Mouse (Mus musculus) embryonic facial prominence, embryonic 14.5 days (tissue): ENCODE data around the gene Slc45a2. TPM values are rescaled to one million over a fixed set of nuclear protein-coding genes. Genes with fewer than 3 reads are reported as not detected.
A peak's percentile ranks its signal among the peaks of the same experiment; 100 is the strongest.

Experiments
- ATAC-seq: fragments of 200-750 bp; cut with Nextera tagmentation; 2 replicates; pipeline ENCODE4 v1.8.0; 2017; ENCODE audit warnings: low read depth, moderate number of reproducible peaks, moderate TSS enrichment
- DNase-seq: peaks from one replicate; pipeline ENCODE4 v3.0.0-alpha.2; 2015; ENCODE audit warnings: low spot score
- H3K27ac ChIP-seq: fragments of 300-500 bp; sonication (generic); replicated peaks from 2 replicates; pipeline ENCODE4 v1.5.1; 2014; ENCODE audit warnings: low read depth, mild to moderate bottlenecking, low read length, moderate library complexity
- H3K27me3 ChIP-seq: fragments of 300-500 bp; sonication (generic); replicated peaks from 2 replicates; pipeline ENCODE4 v1.6.1; 2014; ENCODE audit warnings: low read length; ENCODE audit not compliant: control insufficient read depth, insufficient read depth
- H3K36me3 ChIP-seq: fragments of 300-500 bp; sonication (generic); 2 replicates; pipeline ENCODE4 v1.6.1; 2014; ENCODE audit warnings: low read length, mixed read lengths; ENCODE audit not compliant: control insufficient read depth, insufficient read depth
- H3K4me1 ChIP-seq: fragments of 300-500 bp; sonication (generic); 2 replicates; pipeline ENCODE4 v1.6.1; 2014; ENCODE audit warnings: antibody characterized with exemption, low read length; ENCODE audit not compliant: control insufficient read depth, insufficient read depth
- H3K4me2 ChIP-seq: fragments of 300-500 bp; sonication (generic); 2 replicates; pipeline ENCODE4 v1.6.1; 2014; ENCODE audit warnings: low read depth, mild to moderate bottlenecking, low read length, moderate library complexity, mixed read lengths
- H3K4me3 ChIP-seq: fragments of 300-500 bp; sonication (generic); 2 replicates; pipeline ENCODE4 v1.5.1; 2014; ENCODE audit warnings: low read depth, mild to moderate bottlenecking, low read length
- H3K9ac ChIP-seq: fragments of 300-500 bp; sonication (generic); 2 replicates; pipeline ENCODE4 v1.6.1; 2014; ENCODE audit warnings: low read depth, mild to moderate bottlenecking, low read length, moderate library complexity, mixed read lengths
- H3K9me3 ChIP-seq: fragments of 300-500 bp; sonication (generic); 2 replicates; pipeline ENCODE4 v1.6.1; 2016; ENCODE audit warnings: low read length; ENCODE audit not compliant: control insufficient read depth
- WGBS: fragments of 180-500 bp; shearing (Covaris S2); extraction: QIAGEN DNeasy Blood & Tissue Kit; methylation state at CpG from one replicate; pipeline ENCODE4 v1.1.7; 2014; 5-methylcytosine and 5-hydroxymethylcytosine counted together
- polyA plus RNA-seq: library from polyadenylated mRNA; unstranded; fragments of >200 nt; fragmentation: Nextera tagmentation; extraction: Ambion mirVana; gene quantifications from 2 replicates; pipeline ENCODE4 v1.2.1, GENCODE M21; 2014

The Slc45a2 gene
- polyA plus RNA-seq, 1 experiment from 2014 or later: 0.86 TPM

GRCm38 (mm10) chr15:11066299-11066698, 65.8 kb downstream of the Slc45a2 start:
- Histone ChIP-seq H3K9ac (peak overlapping the region; percentile 78), H3K36me3 (no peaks in the 10 kb centered on the region), H3K4me2 (peak overlapping the region; percentile 73), H3K4me3 (peak overlapping the region; percentile 55), H3K9me3 (no peaks in the 10 kb centered on the region), H3K27me3 (no peaks in the 10 kb centered on the region), H3K4me1 (peaks cover 33% of the 10 kb centered on the region), H3K27ac (peak overlapping the region; percentile 94)
- WGBS: 6% methylated on average over 5 of the region's 5 CpGs
- DNase-seq: peak; percentile 71
- ATAC-seq: no peak

- Histone ChIP-seq H3K36me3 (0 out of 2 replicates have a peak, but pooled peaks cover 6% of the 10 kb centered on the region), H3K27ac (no peak overlapping the region)
- WGBS: 68% methylated on average over 7 of the region's 7 CpGs
Measured at GRCm38 (mm10) chr15:11067891-11068290, 67.4 kb downstream of the Slc45a2 start.

DNA sequence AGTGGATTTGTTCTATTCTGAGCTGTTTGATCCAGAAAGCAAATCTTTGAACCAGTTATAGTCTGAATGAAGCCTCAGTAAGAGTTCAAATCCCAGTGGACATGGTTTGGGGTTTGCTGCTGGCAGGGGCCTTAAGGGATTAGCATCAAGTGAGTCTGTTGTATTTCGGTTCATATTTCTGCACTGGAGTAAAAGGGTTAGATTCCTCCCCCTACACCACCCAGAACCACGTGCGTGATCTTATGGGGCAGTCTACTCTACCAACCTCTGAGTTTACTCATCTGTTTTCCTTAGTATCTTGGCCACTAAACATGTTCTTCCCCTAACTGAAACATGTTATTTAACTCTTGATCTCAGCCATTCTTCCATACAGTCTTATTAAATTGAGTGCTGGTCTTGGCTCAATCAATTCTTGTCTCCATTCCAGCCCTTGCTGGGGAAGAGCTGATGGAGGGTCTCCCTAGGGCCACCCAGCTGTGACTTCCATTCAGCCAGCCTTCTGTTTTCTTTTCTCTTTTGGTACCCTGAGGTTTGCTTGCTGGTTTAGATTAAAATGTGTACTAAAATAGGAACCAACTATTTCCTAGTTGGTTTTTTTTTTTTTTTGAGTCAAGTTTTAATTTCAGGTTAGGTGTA, 75.3 kb downstream of the Slc45a2 start:
- Histone ChIP-seq H3K27me3 (no peaks in the 10 kb centered on the region), H3K4me3 (no peak overlapping the region), H3K4me2 (no peak overlapping the region), H3K9me3 (no peaks in the 10 kb centered on the region), H3K4me1 (peaks cover 10% of the 10 kb centered on the region), H3K9ac (no peak overlapping the region), H3K36me3 (0 out of 2 replicates have a peak, but pooled peaks cover 6% of the 10 kb centered on the region), H3K27ac (peak overlapping the region; percentile 70)
- peak; percentile 85 for DNase-seq
- peak; percentile 88 for ATAC-seq
- WGBS: 35% methylated on average over 3 of the region's 3 CpGs

More at GRCm38 (mm10) chr15:11067891-11068290, 67.4 kb downstream of the Slc45a2 start:
- H3K9me3 ChIP-seq: no peaks in the 10 kb centered on the region
- peaks cover 33% of the 10 kb centered on the region for H3K4me1 ChIP-seq
- ATAC-seq: no peak
- H3K9ac ChIP-seq: no peak overlapping the region
- no peaks in the 10 kb centered on the region for H3K27me3 ChIP-seq
- no peak overlapping the region for H3K4me3 ChIP-seq
- H3K4me2 ChIP-seq: no peak overlapping the region; the same call in 1 of the 2 replicates
- DNase-seq: peak; percentile 46

Other genes with a start within 250 kb of the Slc45a2 start
- gene C1qtnf3, start 48.4 kb upstream of the Slc45a2 start, polyA plus RNA-seq: 115 and 159 TPM in 2 replicates
- gene Amacr, start 19.0 kb upstream of the Slc45a2 start, polyA plus RNA-seq: 27.9 and 28.6 TPM in 2 replicates
- 1.2 and 1.6 TPM in 2 replicates for gene Rxfp3, start 37.3 kb downstream of the Slc45a2 start, polyA plus RNA-seq
- gene Adamts12, start 64.1 kb downstream of the Slc45a2 start, polyA plus RNA-seq: 12.8 and 13.6 TPM in 2 replicates